Mouse (Mus musculus) right cerebral cortex, adult 18-20 months (tissue): ENCODE measurements around the gene Olfr1197.

Experiments used
- DNase-seq: peaks from one replicate; pipeline ENCODE4 v3.0.0; 2022; ENCODE audit warnings: mixed read lengths

Gene Olfr1197

DNA sequence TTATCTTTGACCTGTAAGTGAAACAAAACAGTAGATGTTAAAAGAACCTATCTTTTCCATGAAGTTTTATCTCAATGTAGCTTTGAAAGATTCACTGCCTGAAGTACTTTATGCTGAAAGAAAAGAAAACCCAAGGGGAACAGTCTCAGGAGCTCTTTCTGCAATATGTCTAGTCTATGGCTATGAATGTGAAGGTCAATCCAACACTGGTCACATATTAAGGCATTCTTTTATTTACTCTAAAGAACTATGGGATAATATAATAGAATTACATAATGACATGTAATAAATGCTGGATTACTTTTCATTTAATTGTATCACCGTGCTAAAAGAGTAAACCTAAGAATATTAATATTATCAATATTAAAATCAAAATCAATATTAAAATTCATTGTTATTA is at the start of gene Olfr1197:
Gene Olfr1197, minus strand, starts transcription at position 101 of the 400 bp plus-strand sequence.
- no peak for DNase-seq

DNA sequence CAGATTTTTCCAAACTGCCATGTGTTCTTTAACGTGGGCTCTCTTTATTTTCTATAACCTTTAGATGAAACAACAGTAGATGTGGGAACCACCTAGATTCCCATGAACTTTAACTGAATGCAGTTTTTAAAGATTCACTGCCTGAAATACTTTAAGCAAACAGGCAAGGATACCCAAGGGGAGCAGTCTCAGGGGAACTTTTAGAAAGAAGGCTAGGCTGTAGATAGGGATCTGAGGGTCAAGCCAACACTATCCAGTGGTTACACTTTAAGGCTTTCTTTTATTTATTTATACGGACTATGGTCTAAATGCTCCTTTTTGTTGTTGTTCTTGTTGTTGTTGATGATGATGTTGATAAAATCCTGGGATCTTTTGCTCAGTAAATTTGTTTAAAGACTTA is 38.2 kb upstream of the Olfr1197 start, which contains the start of gene Olfr1200:
Gene Olfr1200, minus strand, starts transcription at position 101 of the 400 bp plus-strand sequence.
- DNase-seq = no peak

DNA sequence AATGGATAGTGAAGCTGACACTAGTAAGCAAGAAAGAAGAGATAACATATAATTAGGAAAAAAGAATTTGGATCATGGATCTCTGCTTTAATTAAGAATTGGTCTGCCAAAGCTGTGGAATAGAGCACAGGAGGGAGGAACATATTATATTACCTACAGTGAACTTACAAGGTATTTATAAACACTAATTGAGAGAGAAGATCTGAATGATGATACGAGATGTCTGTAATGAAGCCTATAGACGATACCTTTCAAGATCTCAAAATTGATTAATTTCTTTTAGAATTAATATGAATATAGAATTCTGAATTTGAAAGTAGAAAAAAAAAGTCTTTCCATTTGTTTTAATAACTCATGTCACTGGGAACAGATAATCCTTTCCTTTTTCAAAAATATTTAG is 28.2 kb upstream of the Olfr1197 start, which contains the start of gene Olfr1199:
Gene Olfr1199, minus strand, starts transcription at position 101 of the 400 bp plus-strand sequence.
- no peak for DNase-seq

DNA sequence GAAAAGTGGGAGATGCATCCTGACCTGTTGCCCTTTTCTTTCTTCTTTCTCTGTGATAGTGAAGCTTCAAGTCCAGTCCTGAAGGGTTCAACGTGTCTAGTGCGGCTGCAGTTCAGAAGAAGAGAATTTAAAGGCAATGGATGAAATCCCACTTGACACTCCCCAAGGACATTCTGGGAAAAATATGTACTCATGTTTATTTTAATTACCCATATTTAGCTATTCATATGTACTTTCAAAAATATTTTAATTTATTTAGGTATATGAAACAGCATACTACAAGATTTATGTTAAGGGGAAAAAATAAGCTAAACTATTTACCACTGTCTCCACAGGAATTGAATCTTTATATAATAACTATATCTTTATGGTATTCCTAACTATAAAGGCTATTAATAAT is 19.1 kb upstream of the Olfr1197 start, which contains the start of gene Olfr1198:
Gene Olfr1198, minus strand, starts transcription at position 101 of the 400 bp plus-strand sequence.
- DNase-seq = no peak

DNA sequence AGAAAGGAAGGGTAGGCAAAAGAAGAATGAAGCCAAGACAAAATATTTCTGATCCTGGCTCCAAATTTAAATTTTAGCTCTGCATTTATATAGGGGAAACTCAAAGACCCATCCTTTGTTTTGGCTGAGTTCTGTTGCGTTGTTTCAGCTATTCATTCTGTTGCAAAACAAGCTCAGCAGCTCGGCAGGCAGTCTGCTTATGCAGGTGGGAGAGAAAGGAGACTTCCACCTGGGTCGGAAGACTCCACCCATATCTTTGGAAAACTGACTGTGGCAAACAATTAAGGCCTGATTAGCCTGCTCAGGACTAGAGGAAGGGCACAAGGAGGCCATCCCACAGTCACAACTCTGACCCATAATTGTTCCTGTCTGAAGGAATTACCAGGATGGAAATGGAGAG is 11.2 kb upstream of the Olfr1197 start:
- no peak for DNase-seq

DNA sequence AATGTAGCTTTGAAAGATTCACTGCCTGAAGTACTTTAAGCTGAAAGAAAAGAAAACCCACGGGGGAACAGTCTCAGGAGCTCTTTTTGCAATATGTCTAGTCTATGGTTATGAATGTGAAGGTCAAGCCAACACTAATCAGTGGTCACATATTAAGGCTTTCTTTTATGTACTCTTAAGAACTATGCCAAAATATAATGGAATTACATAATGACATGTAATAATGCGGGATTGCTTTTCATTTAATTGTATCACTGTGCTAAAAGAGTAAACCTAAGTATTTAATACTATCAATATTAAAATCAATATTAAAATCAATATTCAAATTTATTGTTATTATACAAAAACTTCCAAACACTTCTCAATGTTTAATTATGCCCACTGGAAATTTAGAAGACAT is 27.7 kb downstream of the Olfr1197 start, which contains the start of gene Olfr1196:
Gene Olfr1196, minus strand, starts transcription at position 101 of the 400 bp plus-strand sequence.
- no peak for DNase-seq

DNA sequence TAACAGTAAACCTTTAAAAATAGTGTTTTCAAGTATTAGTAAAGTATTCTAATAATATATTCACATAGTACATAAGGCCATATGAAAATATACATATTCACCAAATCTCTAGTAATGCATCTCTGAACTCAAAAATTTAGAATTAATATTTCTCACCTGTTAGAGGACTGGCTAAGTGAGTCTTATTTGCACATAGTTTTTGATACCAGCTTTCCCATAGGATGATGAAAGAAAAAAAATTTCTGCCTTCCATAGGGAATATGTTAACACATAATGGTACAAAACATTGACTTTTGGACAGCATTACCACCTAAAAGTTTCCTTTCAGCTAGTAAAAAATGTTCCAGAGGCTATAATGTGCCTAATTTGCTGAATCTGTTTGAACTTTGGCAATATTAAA is 43.1 kb downstream of the Olfr1197 start, which contains the start of gene Olfr1195:
Gene Olfr1195, minus strand, starts transcription at position 101 of the 400 bp plus-strand sequence.
- no peak for DNase-seq
